Mouse (Mus musculus): ENCODE measurements around the gene Ube3a.

Ube3a gene

DNA sequence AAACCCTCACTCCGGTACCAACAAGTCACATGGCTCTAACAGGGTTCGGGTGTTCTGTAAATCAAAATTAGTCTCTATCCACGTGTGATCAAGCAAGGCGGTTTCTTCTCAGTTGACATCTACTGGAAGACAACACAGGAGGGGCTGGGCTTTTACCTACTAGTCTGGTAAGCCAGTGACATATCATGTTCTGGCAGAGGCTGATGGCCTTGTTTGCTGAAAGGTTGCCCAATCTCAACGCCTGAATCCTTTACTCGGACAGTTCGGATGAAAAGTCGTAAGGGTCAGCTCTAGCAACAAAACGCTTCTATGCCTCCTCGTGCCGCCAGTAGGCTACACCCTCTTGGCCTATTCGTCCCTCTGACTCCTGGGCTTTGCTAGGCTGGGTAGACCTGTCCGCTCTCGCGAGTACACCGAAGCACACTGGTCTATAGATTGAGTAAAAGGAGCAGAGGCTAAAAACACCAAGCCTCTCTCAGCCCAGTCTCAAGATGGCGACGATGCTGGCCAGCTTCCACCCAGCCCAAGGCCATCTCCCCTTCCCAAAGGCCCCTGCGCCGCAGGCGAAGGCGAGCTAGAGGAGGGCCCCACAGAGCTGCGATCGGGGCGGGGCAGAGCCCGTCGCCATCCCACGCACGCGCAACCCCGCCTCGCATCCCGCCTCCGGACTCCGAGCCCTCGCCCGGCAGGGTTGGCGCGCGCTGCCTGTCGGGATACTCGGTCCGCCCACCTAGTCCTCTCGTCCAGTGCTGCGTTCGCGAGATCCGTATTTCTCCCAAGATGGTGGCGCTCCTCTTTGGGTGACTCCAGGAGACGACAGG lies at the start of gene Ube3a:
Gene Ube3a, plus strand, starts transcription at position 706 of the 821 bp plus-strand sequence.
- DNase-seq (ENCODE audit: low spot score) = peak; percentile 91

DNA sequence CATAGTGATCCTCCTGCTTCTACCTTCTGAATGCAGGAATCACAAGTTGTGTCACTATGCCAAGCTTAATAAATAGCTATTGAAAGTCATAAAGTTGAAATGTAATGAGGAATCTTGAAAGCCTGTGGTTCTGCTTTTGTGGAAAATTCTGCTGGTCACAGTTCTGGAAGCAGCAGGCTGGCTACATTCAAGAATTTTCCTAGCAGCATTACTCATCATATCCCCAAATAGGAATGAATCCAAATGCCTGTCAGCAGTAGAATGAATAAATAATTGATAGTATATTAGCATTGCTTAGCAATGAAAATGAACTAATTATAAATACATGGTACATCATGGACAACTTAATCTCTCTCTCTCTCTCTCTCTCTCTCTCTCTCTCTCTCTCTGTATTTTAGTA lies 35.7 kb upstream of the Ube3a start:
- no peak for DNase-seq (ENCODE audit: low spot score)

DNA sequence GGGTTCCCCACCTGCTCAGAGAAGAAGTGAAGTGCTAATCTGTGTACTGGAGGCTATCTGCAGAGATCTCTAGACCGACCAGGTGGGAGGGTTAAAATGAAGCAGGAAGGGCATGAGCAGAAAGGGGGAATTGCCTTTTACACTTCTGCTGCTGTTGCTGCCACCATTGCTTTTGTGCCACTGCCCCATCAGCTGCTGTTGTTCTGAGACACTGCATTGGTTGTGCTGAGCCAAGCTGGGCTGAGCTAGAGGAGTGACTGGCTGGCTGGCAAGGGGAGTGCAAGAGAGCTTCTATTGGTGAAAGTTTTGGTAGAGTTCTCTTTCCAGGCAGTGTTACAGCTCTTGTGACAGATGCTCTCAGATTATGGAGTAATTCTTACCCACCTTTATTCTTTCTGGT lies 13.6 kb upstream of the Ube3a start:
- DNase-seq (ENCODE audit: low spot score) = no peak

DNA sequence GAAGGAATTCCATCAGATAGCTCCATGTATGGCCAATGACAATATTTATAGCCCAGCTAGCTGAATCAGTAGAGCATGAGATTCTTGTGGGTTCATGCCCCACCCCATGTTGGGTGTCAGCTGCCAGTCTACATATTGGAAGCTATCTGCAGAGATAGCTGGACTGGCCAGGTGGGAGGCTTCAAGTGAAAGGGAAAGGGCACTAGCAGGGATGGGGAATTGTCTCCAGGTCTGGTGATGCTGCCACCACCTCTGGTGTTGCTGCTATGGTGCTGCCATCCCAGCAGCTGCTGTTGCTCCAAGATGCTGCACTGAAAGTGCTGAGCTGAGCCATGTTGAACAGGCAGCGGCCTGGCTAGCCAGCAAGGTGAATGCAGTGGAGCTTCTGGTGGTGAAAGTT lies 7.3 kb upstream of the Ube3a start:
- DNase-seq (ENCODE audit: low spot score) = no peak

DNA sequence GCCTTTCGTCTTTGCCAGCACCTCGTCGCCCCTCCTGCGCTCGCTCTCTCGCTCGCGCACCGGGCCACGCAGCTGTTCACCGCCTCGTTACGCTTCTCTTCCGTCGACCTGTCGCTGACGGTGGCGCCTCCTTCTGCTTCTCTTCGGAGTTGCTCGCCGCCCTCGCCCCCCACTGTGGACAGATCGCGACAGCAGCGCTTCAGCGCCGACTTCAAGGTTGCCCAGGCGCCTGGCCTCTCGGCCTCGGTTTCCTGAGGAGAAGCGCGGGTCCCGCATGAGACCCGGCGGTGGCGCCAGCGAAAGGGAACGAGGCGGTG lies 274 bp downstream of the Ube3a start:
- DNase-seq (ENCODE audit: low spot score) = no peak

DNA sequence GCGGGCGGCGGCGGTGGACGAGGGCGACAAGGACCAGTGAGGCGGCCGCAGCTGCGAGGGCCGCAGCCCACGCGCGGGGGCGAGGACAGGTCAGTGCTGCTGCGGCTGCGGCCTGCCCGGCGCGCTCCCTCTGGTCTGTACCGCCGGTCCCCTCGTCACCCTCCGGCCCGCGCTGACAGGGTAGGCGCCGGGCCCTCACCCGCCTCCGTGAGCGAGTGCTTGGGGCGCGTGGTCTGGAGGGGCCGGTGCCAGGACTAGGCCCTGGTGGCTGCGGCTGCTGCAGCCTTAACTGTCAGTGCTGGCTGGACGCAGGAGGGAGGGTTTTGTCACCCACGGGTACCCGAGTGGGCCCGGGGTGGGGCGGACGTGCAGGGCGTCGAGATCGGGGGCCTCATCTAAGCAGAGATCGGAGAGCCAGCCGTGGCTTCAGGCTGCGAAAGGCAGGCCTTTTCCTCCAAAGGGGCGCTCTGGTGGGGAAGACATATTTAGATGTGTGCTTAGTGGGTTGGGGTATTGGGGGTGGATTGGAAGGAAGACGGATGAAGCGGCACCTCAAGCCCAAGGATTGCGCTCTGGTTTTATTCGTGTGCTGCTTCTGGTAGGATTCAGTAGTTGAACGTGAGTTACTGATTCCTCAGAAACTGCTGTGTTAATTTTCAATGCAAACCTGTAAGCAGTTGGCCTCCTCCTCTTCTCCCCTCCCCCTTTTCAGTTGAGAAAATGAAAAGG lies 797 bp downstream of the Ube3a start:
- DNase-seq (ENCODE audit: low spot score) = peak; percentile 45

DNA sequence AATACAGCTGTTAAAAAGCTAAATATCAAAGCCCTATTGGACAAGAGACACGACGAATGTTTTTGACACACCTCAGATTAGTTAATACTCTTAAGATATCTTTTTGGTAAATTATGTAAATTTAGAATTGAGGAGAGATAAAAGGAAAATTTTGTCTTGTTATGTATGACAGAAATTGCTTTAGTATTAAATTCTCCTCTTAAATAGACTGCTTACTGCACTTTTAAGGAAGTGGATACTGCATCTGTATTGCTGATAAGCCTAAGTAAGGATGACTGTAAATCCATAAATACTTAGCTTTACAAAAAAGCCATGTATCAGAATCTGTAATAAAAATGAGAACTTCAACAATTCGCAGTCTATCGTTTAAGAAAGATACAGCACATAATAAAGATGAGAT lies 1.8 kb downstream of the Ube3a start:
- DNase-seq (ENCODE audit: low spot score) = peak; percentile 36

DNA sequence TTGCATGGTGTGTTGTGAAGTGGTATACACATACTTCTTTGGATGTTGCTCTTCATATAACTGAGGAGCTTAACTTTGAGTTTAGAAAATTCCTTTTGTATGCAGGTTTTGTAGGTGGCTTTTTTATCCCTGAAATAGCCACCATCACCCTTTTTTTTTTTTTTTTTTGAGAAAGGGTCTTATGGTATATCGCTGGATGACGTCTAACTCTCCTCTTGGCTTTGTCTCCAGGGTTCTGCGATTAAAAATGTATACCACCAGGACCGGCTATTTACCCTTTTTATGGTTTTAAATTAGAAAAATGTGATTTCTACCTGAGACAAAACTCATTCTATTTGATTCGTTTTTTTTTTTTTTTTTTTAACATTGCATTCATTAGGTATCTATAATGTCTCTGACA lies 2.2 kb downstream of the Ube3a start:
- no peak for DNase-seq (ENCODE audit: low spot score)

DNA sequence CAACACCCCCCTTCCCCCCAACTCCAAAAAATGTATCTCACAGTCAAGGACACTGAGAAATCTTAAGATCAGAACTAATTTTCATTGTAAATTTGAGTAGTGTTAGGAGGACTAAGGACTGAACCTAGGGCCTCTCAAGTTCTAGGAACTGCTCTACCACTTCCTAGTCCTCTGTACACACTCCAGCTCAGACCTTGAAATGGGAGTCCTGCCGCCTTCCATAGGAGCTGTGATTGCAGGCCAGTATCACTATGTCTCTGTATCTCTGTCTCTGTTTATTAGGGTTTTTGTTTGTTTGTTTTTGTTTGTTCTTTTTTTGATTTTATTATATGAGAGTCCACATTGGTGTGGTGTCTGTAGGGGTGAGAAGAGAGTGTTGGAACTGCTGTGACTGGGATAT lies 3.4 kb downstream of the Ube3a start:
- DNase-seq (ENCODE audit: low spot score) = peak; percentile 31

DNA sequence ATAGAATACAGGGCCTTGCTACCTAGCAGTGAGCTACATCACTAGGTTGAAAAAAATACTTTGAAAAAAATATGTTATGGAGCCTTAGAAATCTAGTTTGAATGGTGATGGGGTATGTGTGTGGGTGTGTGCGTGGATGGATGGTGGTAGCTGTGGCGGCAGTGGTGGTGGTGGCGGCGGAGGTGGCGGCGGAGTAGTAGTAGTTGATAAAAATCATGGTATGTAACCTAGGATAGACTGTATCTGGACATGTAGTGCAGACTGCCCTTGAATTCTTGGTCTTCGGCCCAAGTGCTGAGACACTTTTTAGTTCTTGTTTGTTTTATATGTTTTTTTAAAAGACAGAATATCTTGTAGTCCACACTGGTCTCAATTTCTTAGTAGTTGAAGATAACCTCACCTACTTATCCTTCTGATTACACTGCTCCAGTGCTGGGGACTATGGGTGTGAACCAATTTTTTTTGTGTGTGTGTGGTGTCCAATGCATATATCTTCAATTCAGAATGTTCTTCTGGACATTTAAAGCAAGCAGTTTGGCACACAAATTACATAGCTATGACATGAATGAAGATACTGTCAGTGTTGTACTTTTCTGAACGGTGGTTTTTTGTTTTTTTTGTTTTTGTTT lies 6.3 kb downstream of the Ube3a start:
- DNase-seq (ENCODE audit: low spot score) = peak; percentile 16

DNA sequence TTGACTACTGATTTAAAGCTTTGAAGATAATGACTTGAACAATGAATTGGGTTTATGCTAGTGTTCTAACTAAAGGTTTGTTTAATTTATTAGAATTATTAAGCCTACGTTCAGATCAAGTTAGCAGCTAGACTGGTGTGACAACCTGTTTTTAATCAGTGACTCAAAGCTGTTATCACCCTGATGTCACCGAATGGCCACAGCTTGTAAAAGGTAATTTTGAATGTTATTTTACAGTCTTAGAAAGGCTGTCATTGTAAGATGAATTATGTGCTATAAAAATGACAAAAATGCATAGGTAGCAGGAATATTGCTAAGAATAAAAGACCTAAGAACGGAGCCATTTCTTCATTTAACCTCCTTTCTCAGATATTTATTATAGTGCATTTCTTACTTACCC lies 14.7 kb downstream of the Ube3a start:
- no peak for DNase-seq (ENCODE audit: low spot score)

DNA sequence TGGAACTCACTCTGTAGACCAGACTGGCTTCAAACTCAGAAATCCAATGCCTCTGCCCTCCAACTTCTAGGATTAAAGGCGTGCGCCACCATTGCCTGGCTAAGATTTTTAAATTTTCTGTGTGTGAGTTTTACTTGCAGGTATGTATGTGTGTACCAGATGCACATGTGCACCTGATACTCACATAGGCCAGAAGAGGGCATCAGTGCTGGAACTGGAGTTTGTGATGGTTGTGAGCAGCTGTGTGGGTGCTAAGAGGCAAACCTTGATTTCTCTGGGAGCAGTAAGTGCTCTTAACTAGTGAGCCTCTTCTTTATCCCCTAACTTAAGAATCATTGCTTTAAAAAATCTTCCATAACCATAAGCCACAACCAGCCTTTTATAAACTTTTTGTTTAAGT lies 17.0 kb downstream of the Ube3a start:
- no peak for DNase-seq (ENCODE audit: low spot score)

DNA sequence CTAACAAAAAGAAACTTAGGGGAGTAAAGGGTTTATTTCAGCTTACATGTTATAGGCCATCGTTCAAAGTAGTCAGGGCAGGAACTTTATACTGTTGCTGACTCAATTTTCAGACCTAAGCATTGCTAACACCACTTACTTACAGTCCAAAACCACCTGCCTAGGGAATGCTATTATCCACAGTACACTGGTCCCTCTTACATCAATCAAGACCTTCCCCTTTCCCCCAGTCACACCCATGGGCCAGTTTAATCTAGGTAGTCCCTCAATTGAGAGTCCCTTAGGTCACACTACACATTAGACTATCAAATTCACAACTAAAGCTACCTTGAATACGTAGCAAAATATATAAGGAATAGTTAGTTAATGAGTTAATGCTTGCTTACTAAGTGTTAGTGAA lies 24.8 kb downstream of the Ube3a start:
- no peak for DNase-seq (ENCODE audit: low spot score)

DNA sequence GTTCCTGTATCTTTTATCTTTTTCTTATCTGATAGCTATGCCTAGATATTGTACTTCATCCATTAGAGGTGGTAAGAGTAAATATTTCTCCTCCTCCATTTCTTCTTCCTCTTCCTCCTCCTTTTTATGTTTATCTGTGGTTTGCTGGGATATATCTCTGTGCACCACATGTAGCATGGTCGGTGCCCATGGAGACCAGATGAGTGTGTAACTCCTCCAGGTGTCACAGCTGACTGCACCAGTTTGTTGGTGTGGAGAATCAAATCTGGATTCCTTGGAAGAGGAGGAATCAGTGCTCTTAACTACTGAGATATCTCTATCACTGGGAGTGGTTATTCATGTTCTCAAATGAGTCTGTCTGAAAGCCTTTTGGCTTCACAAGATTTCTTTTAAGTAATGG lies 37.0 kb downstream of the Ube3a start:
- no peak for DNase-seq (ENCODE audit: low spot score)

DNA sequence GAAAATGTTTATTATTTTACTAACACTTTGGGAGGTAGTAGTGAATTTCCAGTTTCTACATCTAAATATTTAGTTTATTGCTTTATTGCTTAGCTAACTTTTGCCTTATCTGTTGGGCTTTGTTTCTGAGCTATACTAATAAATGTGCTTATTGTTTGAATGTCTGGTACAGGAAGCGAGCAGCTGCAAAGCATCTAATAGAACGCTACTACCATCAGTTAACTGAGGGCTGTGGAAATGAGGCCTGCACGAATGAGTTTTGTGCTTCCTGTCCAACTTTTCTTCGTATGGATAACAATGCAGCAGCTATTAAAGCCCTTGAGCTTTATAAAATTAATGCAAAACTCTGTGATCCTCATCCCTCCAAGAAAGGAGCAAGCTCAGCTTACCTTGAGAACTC lies 43.2 kb downstream of the Ube3a start:
- no peak for DNase-seq (ENCODE audit: low spot score)

DNA sequence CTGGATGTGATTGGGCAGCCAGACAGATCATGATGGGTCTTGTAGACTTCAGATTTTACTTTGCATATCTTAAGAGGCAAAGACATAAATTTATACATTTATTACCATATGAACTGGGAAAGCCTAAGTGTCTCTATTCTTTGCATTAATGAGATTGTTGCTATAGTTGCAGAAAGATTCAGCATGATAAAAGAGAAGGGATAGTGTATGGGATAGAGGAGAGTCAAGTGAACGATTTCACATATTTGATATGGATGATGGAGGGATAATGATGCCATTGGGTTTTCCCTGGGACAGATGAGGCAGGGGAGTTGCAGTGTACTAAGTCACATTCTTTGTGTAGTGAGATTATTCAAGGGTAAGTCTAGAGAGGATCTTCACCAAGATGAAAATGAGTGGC lies 84.0 kb downstream of the Ube3a start:
- no peak for DNase-seq (ENCODE audit: low spot score)

DNA sequence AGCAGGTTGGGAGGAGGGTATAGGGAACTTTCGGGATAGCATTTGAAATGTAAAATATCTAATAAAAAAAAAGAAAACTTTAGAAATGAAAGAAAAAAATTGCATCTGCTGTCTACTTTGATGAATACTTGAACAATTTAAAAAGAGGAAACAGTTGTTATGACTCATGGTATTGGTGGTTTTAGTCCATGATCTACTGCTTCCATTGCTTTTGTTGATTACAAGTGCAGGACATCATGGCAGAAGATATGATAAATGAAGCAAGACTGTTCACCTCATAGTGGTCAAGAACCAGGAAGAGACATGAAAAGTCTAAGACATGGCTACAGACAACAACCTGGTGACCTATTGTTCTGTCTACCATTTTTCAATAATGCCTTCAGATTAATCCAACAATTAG lies 94.2 kb downstream of the Ube3a start:
- no peak for DNase-seq (ENCODE audit: low spot score)
